Mouse (Mus musculus): ENCODE data around the gene Herc6. TPM values are rescaled to one million over a fixed set of nuclear protein-coding genes. Genes with fewer than 3 reads are reported as not detected.

Gene Herc6
- polyA plus RNA-seq, 1 experiment: 8.1 TPM

- DNase-seq (ENCODE audit: extremely low spot score in 1 of 2, low spot score in 1 of 2): no peak
Observed at GRCm38 (mm10) chr6:57711726-57712125, 130.9 kb downstream of the Herc6 start.

Other genes starting within 250 kb of the Herc6 start
- gene Vmn1r17, start 217.3 kb upstream of the Herc6 start, polyA plus RNA-seq (2012; rRNA removed): not detected in 2 replicates
- not detected in 2 replicates for gene Vmn1r18, start 185.2 kb upstream of the Herc6 start, polyA plus RNA-seq (2012; rRNA removed)
- not detected in 2 replicates for gene Vmn1r19, start 177.2 kb upstream of the Herc6 start, polyA plus RNA-seq (2012; rRNA removed)
- gene Vmn1r20, start 152.1 kb upstream of the Herc6 start, polyA plus RNA-seq (2012; rRNA removed): not detected in 2 replicates
- gene Ppm1k, start 45.5 kb upstream of the Herc6 start, polyA plus RNA-seq (2012; rRNA removed): 32.9 and 35.2 TPM in 2 replicates
- 18.4 and 20.3 TPM in 2 replicates for gene Pyurf, start 111.1 kb downstream of the Herc6 start, polyA plus RNA-seq (2012; rRNA removed)
- gene Lancl2, start 121.5 kb downstream of the Herc6 start, polyA plus RNA-seq (2012; rRNA removed): 56.1 and 62.8 TPM in 2 replicates
- 82.9 and 86.5 TPM in 2 replicates for gene Vopp1, start 244.2 kb downstream of the Herc6 start, polyA plus RNA-seq (2012; rRNA removed)

All from frontal cortex, adult 2 months (tissue).